Mouse (Mus musculus) MEL (cell line): ENCODE data around the gene Lrrc26.

ENCODE experiments used
- CTCF ChIP-seq, 3 experiments: IDR thresholded peaks in 2 of 3; conservative IDR thresholded peaks in 1 of 3; 2 replicates each; pipeline ENCODE4 v1.5.1; 2011 to 2012; ENCODE audit warnings: low read length in 3 of 3, low read depth in 2 of 3, mild to moderate bottlenecking in 2 of 3, improper control_type of control experiment in 1 of 3, inconsistent platforms in 1 of 3, mixed read lengths in 1 of 3, moderate library complexity in 1 of 3; ENCODE audit not compliant: control insufficient read depth in 1 of 3, insufficient read depth in 1 of 3, poor library complexity in 1 of 3, severe bottlenecking in 1 of 3
- EP300 ChIP-seq, 2 experiments: IDR thresholded peaks; 2 replicates each; pipeline ENCODE4 v1.6.1; 2011; ENCODE audit warnings: improper control_type of control experiment in 2 of 2, low read length in 2 of 2, low read depth in 1 of 2, mild to moderate bottlenecking in 1 of 2
- GABPA ChIP-seq: IDR thresholded peaks from 2 replicates; pipeline ENCODE4 v1.6.1; 2012; ENCODE audit warnings: low read depth, mild to moderate bottlenecking, inconsistent platforms, low read length, improper control_type of control experiment, moderate library complexity
- JUND ChIP-seq: IDR thresholded peaks from 2 replicates; pipeline ENCODE4 v1.6.1; 2011; ENCODE audit warnings: low read depth, mild to moderate bottlenecking, improper control_type of control experiment, low read length
- MAFK ChIP-seq: IDR thresholded peaks from 2 replicates; pipeline ENCODE4 v1.6.1; 2011; ENCODE audit warnings: low read depth, mild to moderate bottlenecking, low read length, improper control_type of control experiment, borderline replicate concordance
- MAX ChIP-seq: IDR thresholded peaks from 2 replicates; pipeline ENCODE4 v1.6.1; 2011; ENCODE audit warnings: low read length, improper control_type of control experiment
- MXI1 ChIP-seq: IDR thresholded peaks from 2 replicates; pipeline ENCODE4 v1.6.1; 2011; ENCODE audit warnings: mild to moderate bottlenecking, low read depth, low read length, improper control_type of control experiment
- POLR2A ChIP-seq, 2 experiments: IDR thresholded peaks; 2 replicates each; pipeline ENCODE4 v1.6.1; 2011 to 2012; ENCODE audit warnings: low read length in 2 of 2, mild to moderate bottlenecking in 2 of 2, control low read depth in 1 of 2, improper control_type of control experiment in 1 of 2, low read depth in 1 of 2, moderate library complexity in 1 of 2; ENCODE audit not compliant: control insufficient read depth in 1 of 2, insufficient read depth in 1 of 2, poor library complexity in 1 of 2
- POLR2AphosphoS2 ChIP-seq: IDR thresholded peaks from 2 replicates; pipeline ENCODE4 v1.6.1; 2011; ENCODE audit warnings: low read length, improper control_type of control experiment
- RCOR1 ChIP-seq: IDR thresholded peaks from 2 replicates; pipeline ENCODE4 v1.6.1; 2012; ENCODE audit warnings: low read depth, mild to moderate bottlenecking, inconsistent platforms, low read length, improper control_type of control experiment
- SIN3A ChIP-seq: IDR thresholded peaks from 2 replicates; pipeline ENCODE4 v1.6.1; 2012; ENCODE audit warnings: low read length, improper control_type of control experiment, inconsistent platforms
- TCF12 ChIP-seq: IDR thresholded peaks from 2 replicates; pipeline ENCODE4 v1.6.1; 2014; ENCODE audit warnings: low read depth, mild to moderate bottlenecking, inconsistent platforms, low read length, improper control_type of control experiment, moderate library complexity
- ZMIZ1 ChIP-seq: IDR thresholded peaks from 2 replicates; pipeline ENCODE4 v1.6.1; 2012; ENCODE audit warnings: low read depth, mild to moderate bottlenecking, inconsistent platforms, low read length, improper control_type of control experiment, moderate library complexity
- ZNF384 ChIP-seq: IDR thresholded peaks from 2 replicates; pipeline ENCODE4 v1.6.1; 2012; ENCODE audit warnings: low read depth, mild to moderate bottlenecking, inconsistent platforms, low read length, improper control_type of control experiment

DNA sequence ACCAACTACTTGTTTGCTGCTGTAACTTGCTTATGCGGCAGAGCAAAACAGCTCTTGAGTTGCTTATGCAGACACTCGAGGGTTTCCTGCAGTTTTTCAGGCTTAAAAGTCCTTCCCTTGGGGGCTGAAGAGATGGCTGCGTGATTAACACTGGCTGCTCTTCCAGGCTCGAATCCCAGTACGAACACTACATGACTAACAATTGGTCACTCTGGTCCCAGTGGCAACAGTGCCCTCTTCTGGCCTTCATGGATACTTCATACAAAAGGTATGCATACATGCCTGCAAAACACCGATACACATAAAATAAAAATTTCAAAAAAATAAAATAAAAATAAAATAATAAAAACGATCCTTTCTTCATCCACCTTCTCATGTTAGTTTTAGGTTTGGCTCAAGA is 38.7 kb downstream of the Lrrc26 start:
- peak; percentile 65 to 81 (median 66) for TF ChIP-seq CTCF (IDR thresholded peaks at IDR 0.05 in 2 of 3, conservative IDR thresholded peaks at IDR 0.05 in 1 of 3; ENCODE audit: control insufficient read depth in 1 of 3, insufficient read depth in 1 of 3, low read depth in 2 of 3, low read length in 3 of 3, poor library complexity in 1 of 3, severe bottlenecking in 1 of 3)
- TF ChIP-seq JUND = no peak
- no peak for TF ChIP-seq EP300 (IDR thresholded peaks at IDR 0.05; ENCODE audit: low read depth in 1 of 2, low read length in 2 of 2)
- no peak for TF ChIP-seq MAX
- no peak for TF ChIP-seq ZNF384
- TF ChIP-seq MAFK = no peak
- TF ChIP-seq SIN3A = no peak; the same call in 1 of the 2 replicates
- TF ChIP-seq POLR2A (IDR thresholded peaks at IDR 0.05; ENCODE audit: control insufficient read depth in 1 of 2, insufficient read depth in 1 of 2, low read depth in 1 of 2, low read length in 2 of 2, poor library complexity in 1 of 2) = no peak
- no peak for TF ChIP-seq GABPA
- TF ChIP-seq ZMIZ1 = no peak
- TF ChIP-seq MXI1 = no peak
- TF ChIP-seq RCOR1 = no peak
- TF ChIP-seq POLR2AphosphoS2 = no peak
- no peak for TF ChIP-seq TCF12
